Mouse (Mus musculus) ovary, postnatal 10 days (tissue): Measurements from ENCODE around the gene Cyp11a1.

Source experiments
- DNase-seq: peaks from one replicate; pipeline ENCODE4 v3.0.0; 2022; ENCODE audit warnings: low spot score

The Cyp11a1 gene

DNA sequence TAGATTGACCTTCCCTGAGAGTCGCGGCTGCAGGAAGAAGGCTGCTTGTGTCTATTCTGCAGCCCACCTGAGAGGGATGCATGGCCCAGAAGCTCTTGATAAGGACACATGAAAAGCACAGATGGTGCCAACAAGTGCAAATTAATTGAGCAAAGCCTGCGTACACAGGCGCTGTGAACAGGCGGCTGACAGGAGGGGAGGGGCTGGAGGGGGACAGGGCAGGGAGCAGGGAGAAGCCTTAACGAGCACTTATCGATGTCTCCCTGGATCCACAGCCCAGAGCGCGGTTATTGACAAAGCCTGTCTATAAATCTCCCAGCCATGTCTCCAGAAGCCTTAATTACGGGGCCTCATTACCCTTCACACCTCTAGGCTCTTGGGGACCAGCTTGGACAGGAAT lies 38.6 kb downstream of the Cyp11a1 start:
- DNase-seq: no peak

DNA sequence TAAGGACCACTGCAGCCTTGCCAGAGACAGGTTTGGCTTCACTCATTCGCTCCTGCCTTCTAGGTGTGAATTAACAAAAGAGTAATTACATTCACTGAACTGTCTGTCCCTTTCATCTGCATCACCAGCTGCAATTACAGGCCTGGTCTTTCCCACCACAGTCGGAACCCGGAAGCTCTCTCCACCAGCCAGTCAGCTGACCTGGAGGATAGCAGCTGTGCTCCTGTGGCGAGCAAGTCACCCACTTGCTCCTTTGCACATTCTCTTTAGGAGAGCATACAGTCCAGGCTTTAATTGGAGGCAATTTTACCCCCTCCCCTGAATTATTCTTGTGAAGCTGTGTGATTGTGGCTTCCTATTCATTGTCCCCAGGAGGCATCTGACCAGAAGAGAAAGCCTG lies 39.4 kb downstream of the Cyp11a1 start:
- DNase-seq: no peak

GRCm38 (mm10) chr9:58047061-58047460 lies 40.9 kb downstream of the Cyp11a1 start:
- DNase-seq: no peak

GRCm38 (mm10) chr9:58048621-58049020 lies 42.4 kb downstream of the Cyp11a1 start:
- DNase-seq: no peak

- no peak for DNase-seq
Observed at GRCm38 (mm10) chr9:58049186-58049585, 43.0 kb downstream of the Cyp11a1 start.

DNA sequence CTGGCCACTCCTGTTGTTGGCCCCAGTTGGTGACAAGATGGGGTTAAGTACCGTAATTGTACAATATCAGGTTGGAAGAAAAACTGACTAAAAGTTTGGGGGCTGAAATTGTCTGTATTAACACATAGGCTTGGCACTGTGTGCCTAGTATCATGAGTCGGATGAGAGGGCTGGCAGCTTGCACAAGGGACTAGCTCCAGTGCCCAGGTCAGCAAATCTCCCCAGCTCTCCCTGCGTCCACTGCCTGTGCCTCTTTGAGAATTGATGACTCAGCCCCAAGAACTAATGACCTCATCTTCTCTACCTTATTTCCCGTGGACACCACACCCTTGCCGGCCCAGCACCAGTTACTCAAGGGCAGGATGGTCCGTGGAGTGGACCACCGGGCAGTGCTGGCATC lies 43.6 kb downstream of the Cyp11a1 start:
- no peak for DNase-seq

GRCm38 (mm10) chr9:58051937-58052336 lies 45.7 kb downstream of the Cyp11a1 start:
- no peak for DNase-seq

GRCm38 (mm10) chr9:58053102-58053501 lies 46.9 kb downstream of the Cyp11a1 start:
- peak; percentile 29 for DNase-seq

- no peak for DNase-seq
Observed at GRCm38 (mm10) chr9:58053544-58053943, 47.3 kb downstream of the Cyp11a1 start.

- no peak for DNase-seq
Observed at GRCm38 (mm10) chr9:58054032-58054431, 47.8 kb downstream of the Cyp11a1 start.

- DNase-seq: no peak
Observed at GRCm38 (mm10) chr9:58055666-58056065, 49.5 kb downstream of the Cyp11a1 start.

DNA sequence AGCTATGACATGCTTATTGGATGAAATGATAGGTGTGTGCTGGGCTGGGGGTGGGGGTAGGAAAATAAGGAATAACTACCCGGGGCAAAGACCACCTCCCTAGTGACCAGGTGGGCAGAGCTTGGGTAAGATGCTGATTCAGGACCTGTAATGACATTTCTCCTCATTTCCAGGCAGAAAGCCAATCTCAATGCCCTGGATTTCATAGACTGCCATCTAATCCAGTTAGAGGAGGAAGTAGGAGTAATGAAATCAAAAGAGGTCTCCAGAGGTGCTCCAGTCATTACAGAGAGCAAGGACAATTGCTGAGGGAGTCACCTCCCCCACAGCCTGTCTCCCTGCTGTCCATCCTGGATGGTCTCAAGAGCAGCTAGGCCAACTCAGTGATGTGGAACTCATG lies 53.7 kb downstream of the Cyp11a1 start:
- DNase-seq: no peak

DNA sequence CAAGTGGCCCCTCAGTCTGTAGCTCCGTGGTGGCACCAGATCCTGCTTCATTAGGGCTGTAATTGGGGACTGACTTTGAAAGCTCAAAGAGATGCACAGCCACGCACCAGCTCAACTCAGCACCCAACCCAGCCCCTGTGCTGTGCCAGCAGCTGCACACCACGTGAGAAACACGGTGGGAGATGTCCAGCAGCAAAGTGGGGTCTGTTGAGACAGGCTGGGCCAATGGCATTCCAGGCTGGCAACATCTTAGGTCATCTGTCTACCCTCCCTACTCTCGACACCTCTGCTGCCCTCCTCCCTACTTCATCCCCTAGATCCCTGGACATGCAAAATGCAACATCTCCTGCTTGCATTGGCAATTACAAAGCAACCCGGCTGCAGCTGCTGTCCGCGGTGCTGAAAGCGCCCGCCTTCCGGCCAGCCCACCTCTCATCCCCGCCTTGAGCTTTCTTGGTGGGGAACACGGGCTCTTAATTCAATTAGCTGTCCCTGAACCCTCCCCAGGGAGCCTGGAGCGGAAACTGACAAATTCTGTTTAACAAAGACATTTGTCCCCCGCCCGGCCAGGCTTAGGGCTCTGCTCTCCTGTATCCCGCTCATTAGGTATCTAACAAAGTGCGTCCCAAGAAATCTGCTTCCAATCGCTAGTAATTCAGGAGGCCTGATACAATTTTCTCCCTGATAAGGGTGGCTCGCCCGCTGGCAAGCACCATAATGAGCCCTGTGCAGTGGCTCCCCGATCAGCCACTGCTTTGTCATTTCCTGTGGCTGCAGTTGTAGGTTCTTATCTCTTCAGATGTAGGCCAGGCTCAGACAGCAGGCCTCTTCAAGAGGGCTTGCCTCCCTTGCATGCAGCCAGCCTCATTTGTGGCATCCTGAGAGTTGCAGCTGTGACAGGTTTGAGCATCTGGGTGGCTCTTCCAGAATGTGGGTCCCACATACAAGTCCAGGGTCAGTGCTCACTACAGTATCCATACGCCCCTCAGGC lies 54.8 kb downstream of the Cyp11a1 start:
- DNase-seq: peak; percentile 42

- DNase-seq: no peak
Observed at GRCm38 (mm10) chr9:58063531-58063930, 57.3 kb downstream of the Cyp11a1 start, which contains the start of gene Stra6. Stra6 (plus strand) TSS chr9:58063788.

DNA sequence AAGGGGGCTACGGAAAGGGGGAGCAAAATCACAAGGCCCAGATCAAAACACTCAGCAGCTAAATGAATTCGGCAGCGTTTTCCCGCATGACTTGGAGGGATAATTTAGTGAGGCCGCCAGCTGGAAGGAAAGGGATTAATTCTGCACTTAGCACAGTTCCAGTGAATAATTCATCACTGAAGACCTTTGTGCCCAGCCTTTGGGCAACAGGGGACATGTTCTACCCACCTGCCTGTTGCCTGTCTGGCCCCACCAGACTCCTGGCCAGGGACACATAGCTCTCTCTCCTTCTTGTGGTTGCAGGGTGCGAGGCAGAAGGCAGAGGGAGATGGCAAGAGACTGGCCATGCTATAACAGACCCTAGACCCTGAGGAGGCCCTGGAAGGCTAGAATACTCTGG lies 59.3 kb downstream of the Cyp11a1 start:
- DNase-seq: no peak

DNA sequence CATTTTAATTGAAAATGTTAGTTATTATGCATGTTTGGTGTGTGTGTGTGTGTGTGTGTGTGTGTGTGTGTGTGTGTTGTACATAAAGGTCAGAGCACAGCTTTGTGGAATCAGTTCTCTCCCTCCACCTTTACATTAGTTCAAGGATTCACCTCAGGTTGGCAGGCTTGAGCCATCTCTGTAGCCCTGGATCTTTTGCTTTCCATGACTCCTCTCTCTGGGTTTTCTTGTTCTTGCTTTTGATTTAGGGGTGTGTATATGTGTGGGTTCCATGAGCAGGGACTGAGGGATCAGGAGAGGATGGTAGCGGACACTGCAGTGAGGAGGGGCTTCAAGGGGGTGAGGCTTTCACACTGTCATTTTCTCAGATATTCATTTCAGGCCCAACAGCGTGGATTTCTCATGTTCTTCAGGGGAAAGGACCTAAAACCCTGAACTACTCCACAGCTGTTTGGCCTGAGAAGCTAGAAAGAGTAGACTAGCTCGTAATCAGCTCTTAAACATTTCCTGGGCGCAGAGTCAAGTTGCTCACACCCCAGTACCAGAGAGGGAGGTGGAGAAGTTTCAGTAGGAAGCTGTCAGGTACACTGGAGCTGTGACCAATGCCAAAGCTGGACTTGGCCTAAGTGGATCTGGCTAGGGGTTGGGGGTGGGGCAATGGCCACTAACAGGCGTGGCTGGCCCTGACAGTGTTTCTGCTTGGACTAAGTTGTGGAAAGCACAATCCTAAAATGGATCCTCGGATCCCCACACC lies 59.9 kb downstream of the Cyp11a1 start:
- DNase-seq: no peak

GRCm38 (mm10) chr9:58066731-58067095 lies 60.5 kb downstream of the Cyp11a1 start:
- DNase-seq: no peak

GRCm38 (mm10) chr9:58067546-58067945 lies 61.3 kb downstream of the Cyp11a1 start:
- no peak for DNase-seq

DNA sequence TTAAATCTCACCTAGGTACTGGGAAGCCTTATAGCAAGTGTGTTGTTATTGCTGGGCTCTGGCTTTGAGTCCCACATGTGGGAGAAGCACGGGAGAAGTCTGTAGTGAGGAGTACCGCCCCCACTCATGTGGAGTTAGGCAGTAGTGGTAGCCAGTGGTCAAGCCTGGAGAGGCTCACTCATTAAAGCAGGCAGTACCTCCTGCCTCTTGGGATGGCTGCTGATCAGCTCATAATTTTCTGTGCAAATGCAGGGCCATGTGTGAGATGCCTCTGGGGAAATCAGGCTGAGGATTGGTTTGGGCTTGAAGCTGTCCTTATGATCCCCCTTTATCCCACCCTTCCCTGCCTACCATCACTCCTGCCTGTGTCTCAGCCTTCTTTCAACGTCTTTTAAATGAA lies 68.3 kb downstream of the Cyp11a1 start:
- no peak for DNase-seq
